Mouse (Mus musculus) granulocyte monocyte progenitor cell, adult 5-6 weeks (primary cell): ENCODE data around the gene Gm20517. TPM values are rescaled to one million over a fixed set of nuclear protein-coding genes. Genes with fewer than 3 reads are reported as not detected.
A peak's percentile ranks its signal among the peaks of the same experiment; 100 is the strongest.

Experiments
- ATAC-seq: replicated peaks from 2 replicates; pipeline ENCODE4 v1.8.0; 2016; ENCODE audit warnings: mild to moderate bottlenecking, moderate TSS enrichment, inconsistent platforms; ENCODE audit not compliant: poor library complexity, severe bottlenecking
- total RNA-seq, 2 experiments: library from RNA; stranded (forward) in 1 of 2; stranded (reverse) in 1 of 2; fragments of 200-712, 200-1000 nt in 1 of 2; fragments of >200 nt in 1 of 2; fragmentation: Nextera tagmentation in 1 of 2; gene quantifications; 2 replicates each; pipeline ENCODE4 v1.2.3; 2014 to 2017

Gene Gm20517
- total RNA-seq, 2 experiments from 2014 or later: 2.2 to 3.1 TPM

GRCm38 (mm10) chr17:47669166-47669565 is 57.8 kb downstream of the Gm20517 start:
- no peak for ATAC-seq

GRCm38 (mm10) chr17:47671988-47672310 is 60.6 kb downstream of the Gm20517 start:
- peak; percentile 5; the same call in 1 of the 2 replicates for ATAC-seq

GRCm38 (mm10) chr17:47672311-47673111 is 61.1 kb downstream of the Gm20517 start:
- peak; percentile 66 for ATAC-seq

DNA sequence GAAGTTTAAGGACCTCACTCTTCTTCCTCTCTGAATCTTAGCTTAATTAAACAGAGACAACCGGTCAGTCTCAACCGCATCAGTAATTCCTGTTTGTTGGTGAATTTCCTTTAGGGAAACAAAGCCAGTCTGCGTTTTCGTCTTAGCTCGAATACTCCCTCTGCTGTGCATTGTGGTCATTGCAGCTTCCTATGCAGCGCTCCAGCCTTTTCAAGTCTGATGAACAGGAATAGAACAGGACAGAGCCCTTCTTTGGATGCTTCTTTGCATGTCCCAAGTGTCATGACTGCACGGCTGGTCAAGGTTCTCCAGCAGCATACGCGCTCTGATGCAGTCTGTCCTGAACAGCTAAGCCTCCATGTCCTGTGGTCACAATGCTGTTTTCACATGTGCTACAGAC is 65.2 kb downstream of the Gm20517 start:
- ATAC-seq: peak; percentile 73

- no peak for ATAC-seq
Measured at GRCm38 (mm10) chr17:47678238-47678637, 66.8 kb downstream of the Gm20517 start.

DNA sequence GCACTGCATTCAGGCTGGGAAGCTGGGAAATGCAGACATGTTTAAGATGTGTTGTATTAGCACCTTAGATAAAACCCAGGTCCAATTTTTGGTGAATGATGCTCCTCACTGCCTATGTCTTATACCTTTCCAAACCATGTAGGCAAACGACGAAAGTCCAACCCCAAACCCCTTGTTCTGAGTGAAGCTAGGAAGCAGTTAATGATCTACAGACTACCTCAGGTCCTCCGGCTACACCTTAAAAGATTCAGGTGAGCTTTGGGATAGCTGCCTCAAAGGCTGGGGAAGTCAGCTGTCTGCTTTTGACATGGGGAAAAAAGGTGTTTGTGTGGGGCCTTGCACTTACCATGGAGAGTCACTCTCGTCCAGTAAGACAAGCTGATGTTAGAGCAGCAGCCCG is 67.3 kb downstream of the Gm20517 start:
- ATAC-seq: no peak

DNA sequence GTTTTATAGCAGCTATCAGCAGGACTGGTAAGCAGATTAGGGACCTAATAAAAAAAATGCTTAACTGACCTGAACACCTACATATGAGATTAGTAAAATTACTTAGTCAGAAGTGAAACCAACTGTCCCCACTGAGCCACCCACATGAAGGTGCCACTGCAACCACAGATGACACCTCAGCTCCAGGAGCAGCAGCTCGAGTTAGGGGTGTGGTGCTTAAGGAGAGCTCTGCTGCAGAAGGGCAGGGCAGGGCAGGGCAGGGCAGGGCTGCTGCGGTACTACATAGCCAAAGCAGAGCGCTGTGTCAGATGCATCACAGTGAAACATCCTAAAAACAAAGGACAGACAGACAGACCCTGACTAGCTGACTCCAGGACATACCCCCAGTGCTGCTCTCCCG is 71.4 kb downstream of the Gm20517 start:
- ATAC-seq: no peak

- ATAC-seq: peak; percentile 87
Measured at GRCm38 (mm10) chr17:47687409-47688343, 76.3 kb downstream of the Gm20517 start.

DNA sequence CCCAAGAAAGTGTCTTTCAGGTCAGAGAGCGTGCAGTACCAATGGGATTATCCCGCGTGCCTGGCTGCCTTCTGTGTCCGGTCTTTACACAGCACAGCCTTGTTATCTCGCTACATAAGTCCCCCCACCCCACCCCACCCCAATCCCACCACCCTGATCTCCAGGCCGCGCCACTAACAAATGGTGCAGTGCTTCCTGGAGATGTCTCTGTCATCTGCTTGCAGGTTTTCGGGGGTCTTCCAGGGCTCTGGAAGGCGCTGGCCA is 76.9 kb downstream of the Gm20517 start, which contains the start of gene Tomm6:
TSS of gene Tomm6 (minus strand) at position 43 of the 264 bp plus-strand sequence.
- ATAC-seq: no peak

DNA sequence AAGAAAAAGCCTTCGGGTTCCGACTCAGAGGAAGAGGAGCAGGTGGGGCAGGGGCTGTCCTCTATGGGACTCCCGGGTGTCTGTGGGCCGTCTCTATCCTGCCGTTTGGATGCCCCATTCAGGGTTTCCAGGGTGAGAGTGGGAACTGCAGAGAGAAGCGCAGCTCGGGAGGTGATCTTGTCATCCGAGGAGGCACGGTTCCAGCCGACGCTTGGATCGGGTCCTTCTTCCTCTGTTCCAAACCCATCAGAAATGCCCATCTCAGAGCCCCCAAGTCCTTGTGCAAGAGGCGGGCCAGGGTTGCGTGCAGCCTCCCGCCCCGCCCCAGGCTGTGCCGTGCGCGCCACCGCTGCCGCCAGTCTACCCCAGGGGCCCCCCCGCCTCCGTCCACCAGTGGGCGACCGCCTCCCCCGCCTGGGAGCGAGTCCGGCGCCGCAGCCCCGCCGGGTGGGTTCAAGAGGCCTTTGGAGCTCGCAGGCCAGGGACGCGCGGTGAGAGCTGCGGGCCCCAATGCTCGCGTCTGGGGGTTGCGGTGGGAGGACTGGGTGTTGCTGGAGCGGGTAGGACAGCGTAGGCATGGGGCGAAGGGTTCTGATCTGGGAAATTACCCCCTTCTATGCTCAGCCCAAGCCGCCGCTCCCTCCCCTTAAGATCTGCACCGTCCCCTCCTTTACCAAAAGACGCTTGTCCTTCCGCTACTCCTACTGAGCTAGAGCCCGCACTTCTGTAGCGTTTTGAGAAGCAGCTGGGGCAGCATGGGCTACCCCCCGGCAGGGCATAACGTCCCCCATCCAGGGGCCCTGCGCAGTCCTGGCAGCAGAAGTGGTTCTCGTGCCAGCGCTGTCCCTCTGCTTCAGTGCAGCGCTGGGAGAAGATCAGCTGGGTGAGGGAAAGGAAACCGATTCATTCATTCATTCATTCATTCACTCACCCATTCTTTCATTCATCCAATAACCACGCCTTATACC is 77.5 kb downstream of the Gm20517 start, which contains the start of gene Frs3:
TSS of gene Frs3 (plus strand) at position 423 of the 968 bp plus-strand sequence.
- ATAC-seq: peak; percentile 57

DNA sequence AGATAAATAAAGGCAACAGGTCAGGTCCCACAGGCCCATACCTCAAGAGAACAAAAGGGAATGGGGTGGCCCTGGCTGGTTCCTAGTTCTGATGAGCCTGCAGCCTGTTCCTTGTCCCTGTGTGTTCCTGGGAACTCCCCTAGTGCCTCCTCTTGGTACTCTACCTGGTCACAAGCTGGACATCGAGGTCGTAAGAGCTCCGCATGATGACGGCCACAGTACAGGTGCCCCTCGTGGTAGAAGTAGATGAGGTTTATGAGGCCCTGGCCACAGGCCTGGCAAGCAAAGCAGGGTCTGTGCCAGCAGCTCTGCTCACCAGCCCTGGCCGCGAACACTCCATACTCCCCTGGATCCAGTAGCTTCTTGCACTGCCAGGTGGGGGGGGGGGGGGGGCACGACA is 78.5 kb downstream of the Gm20517 start:
- no peak for ATAC-seq

- ATAC-seq: no peak
Measured at GRCm38 (mm10) chr17:47691650-47692049, 80.3 kb downstream of the Gm20517 start.

- no peak for ATAC-seq
Measured at GRCm38 (mm10) chr17:47693671-47694441, 82.5 kb downstream of the Gm20517 start.

DNA sequence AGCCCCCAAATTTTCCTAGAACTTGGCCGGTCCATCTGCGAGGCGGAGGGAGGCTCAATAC is 82.9 kb downstream of the Gm20517 start, which contains the start of gene Gm21981:
TSS of gene Gm21981 (minus strand) at position 14 of the 61 bp plus-strand sequence.
- no peak for ATAC-seq

GRCm38 (mm10) chr17:47694503-47695336 is 83.3 kb downstream of the Gm20517 start, which contains the start of gene Prickle4:
TSS of gene Prickle4 (minus strand) at chr17:47694736.
- peak; percentile 89 for ATAC-seq

DNA sequence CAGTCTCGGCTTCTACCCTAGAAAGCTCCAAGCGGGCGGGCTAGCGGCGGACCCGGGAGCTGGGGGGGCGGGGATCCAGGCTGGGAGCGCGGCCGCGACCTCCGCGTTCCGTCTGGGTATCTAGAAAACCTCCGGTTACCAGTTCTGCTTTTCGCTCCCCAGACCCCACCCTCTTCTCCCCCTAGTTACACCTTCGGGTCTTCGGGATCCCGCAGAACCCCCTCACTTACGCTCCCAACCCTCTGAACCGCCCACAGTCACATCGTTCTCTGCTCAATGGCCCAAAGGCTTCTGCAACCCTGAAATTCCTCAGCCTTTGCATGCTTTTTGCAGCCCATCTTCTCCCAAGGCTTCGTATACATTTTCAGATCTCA is 83.9 kb downstream of the Gm20517 start:
- ATAC-seq: peak; percentile 13; the same call in 1 of the 2 replicates

DNA sequence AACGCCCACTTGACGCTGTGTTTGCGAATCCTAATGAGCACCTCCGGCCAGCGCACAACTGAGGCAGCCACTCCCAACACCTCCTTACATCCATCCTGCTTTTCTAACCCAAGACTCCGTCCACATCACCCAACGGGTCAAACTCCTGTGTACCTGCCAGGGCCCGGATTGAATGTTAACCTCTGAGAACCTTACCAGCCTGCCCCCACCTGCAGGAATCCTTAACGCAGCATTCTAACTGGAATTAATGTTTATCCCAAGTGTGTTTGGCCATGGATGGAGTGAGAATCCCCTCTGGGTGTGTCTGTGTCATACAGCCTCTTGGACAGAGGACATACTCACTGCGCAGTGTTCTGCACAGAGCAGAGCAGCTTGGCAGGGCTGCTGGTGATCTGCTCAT is 86.8 kb downstream of the Gm20517 start:
- no peak for ATAC-seq

GRCm38 (mm10) chr17:47699055-47699454 is 87.7 kb downstream of the Gm20517 start:
- no peak for ATAC-seq

DNA sequence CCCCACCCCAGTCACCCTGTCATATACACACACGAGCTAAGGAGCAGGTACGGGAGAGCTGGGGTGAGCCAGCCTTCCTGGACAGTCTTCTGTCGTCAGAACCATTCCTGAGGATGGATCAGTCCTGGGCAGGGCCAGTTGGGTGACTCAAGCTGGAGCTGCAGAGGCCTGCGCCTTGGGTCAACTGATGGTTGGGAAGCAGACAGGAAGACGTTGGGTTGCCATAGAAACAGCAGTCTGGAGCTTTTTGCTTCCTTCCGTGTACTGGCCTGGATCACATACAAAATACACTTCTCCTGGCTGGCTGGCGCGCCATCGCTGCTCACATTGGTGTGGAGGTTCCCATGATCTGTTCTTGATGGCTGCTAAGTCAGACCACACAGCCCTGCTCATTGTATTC is 90.4 kb downstream of the Gm20517 start:
- no peak for ATAC-seq
